Mouse (Mus musculus) gastrocnemius, postnatal 36 days (tissue): Measurements from ENCODE around the gene Metrn. TPM values are rescaled to one million over a fixed set of nuclear protein-coding genes. Genes with fewer than 3 reads are reported as not detected.

Experiments used
- DNase-seq, 2 experiments: peaks; one replicate each; pipeline ENCODE4 v3.0.0; 2022
- intact Hi-C: fragments of 180-260 bp; cut with DNase I; formaldehyde crosslinking; loops from one replicate; pipeline ENCODE4 v1.15.1; 2025
- total RNA-seq, 2 experiments: library from RNA; stranded (reverse); gene quantifications; 2 replicates each; pipeline ENCODE4 v1.2.3; 2021

The Metrn gene
- total RNA-seq, 2 experiments from 2014 or later, result 48.4 to 50.8 TPM

GRCm38 (mm10) chr17:25832436-25833290, 35.7 kb upstream of the Metrn start:
- intact Hi-C loops, result loop anchor here (2.0 kb wide), 1 partner anchor 42 kb away; the partner anchor contains the start of gene Mettl26
- DNase-seq, result peak; percentile 99 to 100

GRCm38 (mm10) chr17:25831451-25832281, 34.7 kb upstream of the Metrn start:
- intact Hi-C loops, result loop anchor here (2.0 kb wide), 1 partner anchor 43 kb away; the partner anchor contains the start of gene Mettl26
- no peak for DNase-seq

- intact Hi-C loops, result no loop called here
- no peak for DNase-seq
These were observed 34.0 kb upstream of the Metrn start for GRCm38 (mm10) chr17:25830806-25831431.

GRCm38 (mm10) chr17:25830200-25830753, 33.3 kb upstream of the Metrn start:
- intact Hi-C loops, result no loop called here

GRCm38 (mm10) chr17:25829558-25830017, 32.7 kb upstream of the Metrn start:
- no peak for DNase-seq
- intact Hi-C loops, result loop anchor here (10.0 kb wide), 1 partner anchor 935 kb away; the partner anchor contains the start of genes Eme2, Mrps34 and Nme3

More at GRCm38 (mm10) chr17:25830200-25830753, 33.3 kb upstream of the Metrn start:
- DNase-seq, result no peak

GRCm38 (mm10) chr17:25828712-25829557, 32.0 kb upstream of the Metrn start, which contains the start of gene Jmjd8:
Gene Jmjd8, plus strand, starts transcription at chr17:25828867.
- intact Hi-C loops, result loop anchor here (10.0 kb wide), 1 partner anchor 934 kb away; the partner anchor contains the start of genes Eme2, Mrps34 and Nme3
- peak; percentile 51 to 66 for DNase-seq

- DNase-seq, result no peak
- intact Hi-C loops, result loop anchor here (10.0 kb wide), 1 partner anchor 933 kb away; the partner anchor contains the start of genes Eme2, Mrps34 and Nme3
These were observed 31.3 kb upstream of the Metrn start for GRCm38 (mm10) chr17:25828223-25828594.

- intact Hi-C loops, result loop anchor here (10.0 kb wide), 1 partner anchor 933 kb away; the partner anchor contains the start of genes Eme2, Mrps34 and Nme3
- DNase-seq, result no peak
These were observed 30.7 kb upstream of the Metrn start for GRCm38 (mm10) chr17:25827546-25828222.

- DNase-seq, result no peak
- intact Hi-C loops, result loop anchor here (10.0 kb wide), 1 partner anchor 932 kb away; the partner anchor contains the start of genes Eme2, Mrps34 and Nme3
These were observed 30.1 kb upstream of the Metrn start for GRCm38 (mm10) chr17:25827011-25827410.

GRCm38 (mm10) chr17:25825984-25826570, 29.1 kb upstream of the Metrn start:
- intact Hi-C loops, result loop anchor here (10.0 kb wide), 1 partner anchor 931 kb away; the partner anchor contains the start of genes Eme2, Mrps34 and Nme3

GRCm38 (mm10) chr17:25825311-25825710, 28.4 kb upstream of the Metrn start:
- intact Hi-C loops, result loop anchor here (10.0 kb wide), 1 partner anchor 931 kb away; the partner anchor contains the start of genes Eme2, Mrps34 and Nme3
- DNase-seq, result no peak

More at GRCm38 (mm10) chr17:25825984-25826570, 29.1 kb upstream of the Metrn start:
- DNase-seq, result no peak

- no peak for DNase-seq
- intact Hi-C loops, result loop anchor here (10.0 kb wide), 1 partner anchor 930 kb away; the partner anchor contains the start of genes Eme2, Mrps34 and Nme3
These were observed 27.6 kb upstream of the Metrn start for GRCm38 (mm10) chr17:25824362-25825142.

GRCm38 (mm10) chr17:25823452-25823851, 26.5 kb upstream of the Metrn start, which contains the start of gene Wdr24:
Gene Wdr24, plus strand, starts transcription at chr17:25823627.
- intact Hi-C loops, result loop anchor here (10.0 kb wide), 1 partner anchor 929 kb away; the partner anchor contains the start of genes Eme2, Mrps34 and Nme3
- DNase-seq, result peak; percentile 51 to 71

GRCm38 (mm10) chr17:25818851-25819780, 22.2 kb upstream of the Metrn start:
- peak in 1 of 2 experiments; percentile 4 for DNase-seq
- intact Hi-C loops, result no loop called here

GRCm38 (mm10) chr17:25817662-25818061, 20.7 kb upstream of the Metrn start:
- DNase-seq, result no peak
- intact Hi-C loops, result no loop called here
